Mouse (Mus musculus): ENCODE measurements around the gene Rundc1. TPM values are rescaled to one million over a fixed set of nuclear protein-coding genes. Genes with fewer than 3 reads are reported as not detected.
"Not testable (repeated sequence)": the region's sequence is repeated elsewhere in the genome, so short reads cannot be mapped to it uniquely, and the experiment has no call there.

Gene Rundc1
- polyA plus RNA-seq, 1 experiment from 2014 or later = 31.7 TPM

- H3K4me3 ChIP-seq = no peak overlapping the region
- H3K27me3 ChIP-seq = no peaks in the 10 kb centered on the region
- no peak overlapping the region for H3K9ac ChIP-seq (replicated peaks)
- no peak overlapping the region for H3K4me2 ChIP-seq (replicated peaks)
- H3K9me3 ChIP-seq = no peaks in the 10 kb centered on the region
- H3K27ac ChIP-seq (replicated peaks) = no peak overlapping the region
- ATAC-seq (replicated peaks) = no peak
- WGBS = 90% methylated on average over 15 of the region's 15 CpGs
- peaks cover 32% of the 10 kb centered on the region for H3K4me1 ChIP-seq
- peaks cover 51% of the 10 kb centered on the region for H3K36me3 ChIP-seq
These were observed 35.4 kb downstream of the Rundc1 start for GRCm38 (mm10) chr11:101460321-101460720.

- Histone ChIP-seq H3K36me3 (peaks cover 47% of the 10 kb centered on the region), H3K9ac (replicated peaks) (no peak overlapping the region), H3K27ac (replicated peaks) (no peak overlapping the region), H3K9me3 (no peaks in the 10 kb centered on the region), H3K4me2 (replicated peaks) (no peak overlapping the region), H3K27me3 (no peaks in the 10 kb centered on the region), H3K4me1 (peaks cover 42% of the 10 kb centered on the region), H3K4me3 (no peak overlapping the region)
- 81% methylated on average over 14 of the region's 14 CpGs for WGBS
- no peak for ATAC-seq (replicated peaks)
These were observed 37.3 kb downstream of the Rundc1 start for GRCm38 (mm10) chr11:101462141-101462540.

- H3K36me3 ChIP-seq = peaks cover 46% of the 10 kb centered on the region
- H3K9me3 ChIP-seq = no peaks in the 10 kb centered on the region
- no peak for ATAC-seq (replicated peaks)
- H3K27me3 ChIP-seq = no peaks in the 10 kb centered on the region
- WGBS = 34% methylated on average over 13 of the region's 13 CpGs
- H3K27ac ChIP-seq (replicated peaks) = no peak overlapping the region
- H3K9ac ChIP-seq (replicated peaks) = 0 out of 2 replicates have a peak overlapping the region, but pooled peaks have one; percentile 86
- H3K4me2 ChIP-seq (replicated peaks) = peak overlapping the region; percentile 83
- H3K4me1 ChIP-seq = peaks cover 49% of the 10 kb centered on the region
- peak overlapping the region; percentile 79; the same call in 1 of the 2 replicates for H3K4me3 ChIP-seq
These were observed 37.9 kb downstream of the Rundc1 start for GRCm38 (mm10) chr11:101462583-101463440.

GRCm38 (mm10) chr11:101464211-101465100 is 39.6 kb downstream of the Rundc1 start, which contains the start of gene Rnd2:
Rnd2 (plus strand) TSS chr11:101464999.
- WGBS = 13% methylated on average over 12 of the region's 12 CpGs
- Histone ChIP-seq H3K27me3 (no peaks in the 10 kb centered on the region), H3K4me3 (peak within 1 kb of the TSS; percentile 79), H3K36me3 (peaks cover 29% of the 10 kb centered on the region), H3K27ac (replicated peaks) (peak within 1 kb of the TSS; percentile 88), H3K9me3 (no peaks in the 10 kb centered on the region), H3K4me2 (replicated peaks) (peak within 1 kb of the TSS; percentile 83), H3K9ac (replicated peaks) (peak within 1 kb of the TSS; percentile 86), H3K4me1 (peaks cover 58% of the 10 kb centered on the region)
- ATAC-seq (replicated peaks) = no peak

- H3K27me3 ChIP-seq = no peaks in the 10 kb centered on the region
- H3K27ac ChIP-seq (replicated peaks) = peak overlapping the region; percentile 88
- under 1% methylated on average over 51 of the region's 51 CpGs for WGBS
- ATAC-seq (replicated peaks) = peak; percentile 41
- H3K36me3 ChIP-seq = peaks cover 21% of the 10 kb centered on the region
- H3K9me3 ChIP-seq = no peaks in the 10 kb centered on the region
- peak overlapping the region; percentile 83 for H3K4me2 ChIP-seq (replicated peaks)
- peak overlapping the region; percentile 86 for H3K9ac ChIP-seq (replicated peaks)
- H3K4me1 ChIP-seq = peaks cover 64% of the 10 kb centered on the region
- peak overlapping the region; percentile 79 for H3K4me3 ChIP-seq
These were observed 40.4 kb downstream of the Rundc1 start for GRCm38 (mm10) chr11:101465101-101465868.

- peak; percentile 69 for ATAC-seq (replicated peaks)
- H3K4me1 ChIP-seq = peaks cover 68% of the 10 kb centered on the region
- H3K9ac ChIP-seq (replicated peaks) = peak within 1 kb of the TSS; percentile 86
- peaks cover 17% of the 10 kb centered on the region for H3K36me3 ChIP-seq
- under 1% methylated on average over 60 of the region's 60 CpGs for WGBS
- H3K9me3 ChIP-seq = no peaks in the 10 kb centered on the region
- peak within 1 kb of the TSS; percentile 83 for H3K4me2 ChIP-seq (replicated peaks)
- peak within 1 kb of the TSS; percentile 79 for H3K4me3 ChIP-seq
- no peaks in the 10 kb centered on the region for H3K27me3 ChIP-seq
- peak within 1 kb of the TSS; percentile 88 for H3K27ac ChIP-seq (replicated peaks)
These were observed 41.1 kb downstream of the Rundc1 start, which contains the start of gene Vat1 for GRCm38 (mm10) chr11:101465869-101466551. Vat1 (minus strand) TSS chr11:101466230.

- peak overlapping the region; percentile 79 for H3K4me3 ChIP-seq
- 57% methylated on average over 5 of the region's 5 CpGs for WGBS
- not testable (repeated sequence) for H3K9me3 ChIP-seq; H3K9ac ChIP-seq (replicated peaks); ATAC-seq (replicated peaks); H3K27me3 ChIP-seq; H3K27ac ChIP-seq (replicated peaks)
- H3K4me1 ChIP-seq = peaks cover 68% of the 10 kb centered on the region
- H3K36me3 ChIP-seq = peaks cover 11% of the 10 kb centered on the region
- peak overlapping the region; percentile 83 for H3K4me2 ChIP-seq (replicated peaks)
These were observed 41.7 kb downstream of the Rundc1 start for GRCm38 (mm10) chr11:101466552-101466950.

GRCm38 (mm10) chr11:101467477-101468262 is 42.8 kb downstream of the Rundc1 start:
- H3K4me3 ChIP-seq = peak overlapping the region; percentile 79
- no peaks in the 10 kb centered on the region for H3K36me3 ChIP-seq
- H3K9me3 ChIP-seq = no peaks in the 10 kb centered on the region
- H3K4me2 ChIP-seq (replicated peaks) = peak overlapping the region; percentile 83
- no peaks in the 10 kb centered on the region for H3K27me3 ChIP-seq
- H3K4me1 ChIP-seq = peaks cover 70% of the 10 kb centered on the region
- peak overlapping the region; percentile 76 for H3K27ac ChIP-seq (replicated peaks)
- WGBS = 1% methylated on average over 52 of the region's 54 CpGs
- ATAC-seq (replicated peaks) = peak; percentile 53
- H3K9ac ChIP-seq (replicated peaks) = peak overlapping the region; percentile 82

- Histone ChIP-seq H3K4me3 (peak overlapping the region; percentile 79), H3K27me3 (no peaks in the 10 kb centered on the region), H3K4me1 (peaks cover 69% of the 10 kb centered on the region), H3K27ac (replicated peaks) (peak overlapping the region; percentile 76), H3K9me3 (no peaks in the 10 kb centered on the region), H3K4me2 (replicated peaks) (peak overlapping the region; percentile 83), H3K9ac (replicated peaks) (peak overlapping the region; percentile 82), H3K36me3 (no peaks in the 10 kb centered on the region)
- WGBS = under 1% methylated on average over 30 of the region's 31 CpGs
- peak; percentile 39 for ATAC-seq (replicated peaks)
These were observed 43.4 kb downstream of the Rundc1 start for GRCm38 (mm10) chr11:101468263-101468688.

- Histone ChIP-seq H3K36me3 (no peaks in the 10 kb centered on the region), H3K4me3 (peak overlapping the region; percentile 79), H3K4me2 (replicated peaks) (peak overlapping the region; percentile 83), H3K9ac (replicated peaks) (peak overlapping the region; percentile 82), H3K4me1 (peaks cover 65% of the 10 kb centered on the region), H3K27ac (replicated peaks) (peak overlapping the region; percentile 76), H3K9me3 (no peaks in the 10 kb centered on the region), H3K27me3 (no peaks in the 10 kb centered on the region)
- 3% methylated on average over 13 of the region's 13 CpGs for WGBS
- peak; percentile 12; the same call in 1 of the 2 replicates for ATAC-seq (replicated peaks)
These were observed 43.8 kb downstream of the Rundc1 start for GRCm38 (mm10) chr11:101468731-101469130.
